Comparison of ENCODE assay signal across 10 mouse cellular contexts in genomic region chr17:70753444-70754032, GRCm38 (mm10).
DNase-seq lines count a peak whose midpoint lies in the region; ATAC-seq and TF ChIP-seq lines count a peak whose summit lies in the region.
"Had no signal": no experiment of that assay in that cellular context is flagged by ENCODE, and none has a peak within 500 bp of the region (broad histone marks: within the 10 kb centered on the region; RNA-seq: fewer than 3 reads in every experiment).

No protein-coding gene starts in this region.

- H3K27me3 ChIP-seq in intestine, embryonic 16.5 days (replicated peaks; ENCODE audit: control insufficient read depth, insufficient read depth, low read length), result no peaks in the 10 kb centered on the region
- H3K27me3 ChIP-seq in intestine, embryonic 15.5 days (replicated peaks), result no peaks in the 10 kb centered on the region
- H3K27me3 ChIP-seq in C2C12 (ENCODE audit: control insufficient read depth, insufficient read depth, insufficient read length), result no peaks in the 10 kb centered on the region

- intact Hi-C loops in gastrocnemius, postnatal 36 days (cut with DNase I), result loop anchor here (2.0 to 5.0 kb wide), 2 partner anchors 94 to 215 kb away; no protein-coding TSS in a partner anchor

- no peak overlapping the region for H3K4me2 ChIP-seq in intestine, embryonic 16.5 days (ENCODE audit: low read depth, low read length)
- no peak overlapping the region for H3K4me2 ChIP-seq in intestine, embryonic 15.5 days (replicated peaks)
- H3K4me2 ChIP-seq: hindbrain, embryonic 15.5 days had no signal

- no peaks in the 10 kb centered on the region for H3K79me3 ChIP-seq in C2C12 (ENCODE audit: low read depth)

- no peak for ATAC-seq in intestine, embryonic 16.5 days
- no peak for ATAC-seq in intestine, embryonic 15.5 days

- H3K4me1 ChIP-seq in intestine, embryonic 16.5 days (ENCODE audit: control insufficient read depth, insufficient read depth, low read length), result peaks cover 29% of the 10 kb centered on the region
- peaks cover 12% of the 10 kb centered on the region for H3K4me1 ChIP-seq in intestine, embryonic 15.5 days (replicated peaks)

- 0 out of 2 replicates have a peak overlapping the region, but pooled peaks have one; percentile 0 for H3K27ac ChIP-seq in intestine, embryonic 16.5 days (ENCODE audit: low read length)
- no peak overlapping the region for H3K27ac ChIP-seq in intestine, embryonic 15.5 days
- H3K27ac ChIP-seq: hindbrain, embryonic 15.5 days had no signal

- WGBS in intestine, embryonic 16.5 days, result 59% methylated on average over 13 of the region's 13 CpGs
- WGBS in intestine, embryonic 15.5 days, result 57% methylated on average over 13 of the region's 13 CpGs

- no peak overlapping the region for H3ac ChIP-seq in C2C12 (ENCODE audit: control insufficient read depth, insufficient read length, low read depth)

- no peak overlapping the region for H3K9ac ChIP-seq in intestine, embryonic 16.5 days (ENCODE audit: low read depth, low read length)
- no peak overlapping the region for H3K9ac ChIP-seq in intestine, embryonic 15.5 days
- H3K9ac ChIP-seq: hindbrain, embryonic 15.5 days had no signal

- no peaks in the 10 kb centered on the region for H3K9me3 ChIP-seq in intestine, embryonic 16.5 days (ENCODE audit: control insufficient read depth, low read length)
- no peaks in the 10 kb centered on the region for H3K9me3 ChIP-seq in intestine, embryonic 15.5 days
- H3K9me3 ChIP-seq: hindbrain, embryonic 15.5 days had no signal

- no peak overlapping the region for H3K4me3 ChIP-seq in intestine, embryonic 16.5 days (ENCODE audit: low read length)
- no peak overlapping the region for H3K4me3 ChIP-seq in intestine, embryonic 15.5 days (replicated peaks)
- no peak overlapping the region for H3K4me3 ChIP-seq in C2C12 (ENCODE audit: insufficient read depth, poor library complexity, severe bottlenecking)
- H3K4me3 ChIP-seq: hindbrain, embryonic 15.5 days had no signal

- H3K79me2 ChIP-seq in C2C12 (ENCODE audit: control insufficient read depth, insufficient read depth), result peaks cover 9% of the 10 kb centered on the region

- TF ChIP-seq CTCF in C2C12 (IDR thresholded peaks at IDR 0.05; ENCODE audit: control insufficient read depth, insufficient read depth, insufficient read length), result no peak

- H3K36me3 ChIP-seq in intestine, embryonic 16.5 days (ENCODE audit: control insufficient read depth, insufficient read depth, low read length), result no peaks in the 10 kb centered on the region
- H3K36me3 ChIP-seq in intestine, embryonic 15.5 days, result no peaks in the 10 kb centered on the region
- H3K36me3 ChIP-seq in C2C12 (ENCODE audit: control insufficient read depth, insufficient read depth), result no peaks in the 10 kb centered on the region
- H3K36me3 ChIP-seq: hindbrain, embryonic 15.5 days had no signal

- peak; percentile 81 for DNase-seq in brain, adult 2 months (ENCODE audit: low read depth, low spot score)
- peak; percentile 56 to 57 for DNase-seq in layer of hippocampus, adult 8-10 months (ENCODE audit: low spot score in 2 of 2)
- DNase-seq in frontal cortex, postnatal 14 days (ENCODE audit: low spot score in 2 of 2), result no peak
- DNase-seq in frontal cortex, postnatal 36 days (ENCODE audit: low spot score in 2 of 2), result no peak
- no peak for DNase-seq in gastrocnemius, postnatal 36 days
- DNase-seq: liver had no signal

TF ChIP-seq in C2C12, 6 proteins besides CTCF, POLR2A, EP300 and RAD21:
- no peak for TF ChIP-seq USF1 (IDR thresholded peaks at IDR 0.05; ENCODE audit: low read depth)
- TF ChIP-seq CEBPB (IDR thresholded peaks at IDR 0.05; ENCODE audit: low read depth), result peak; percentile 77
- peak; percentile 86 for TF ChIP-seq FOSL1 (IDR thresholded peaks at IDR 0.05; ENCODE audit: insufficient read depth, low read length, poor library complexity, severe bottlenecking)
- TF ChIP-seq MYOG (IDR thresholded peaks at IDR 0.05; ENCODE audit: control insufficient read depth, extremely low read depth, insufficient read length), result no peak
- peak; percentile 98 for TF ChIP-seq MYOD1 (IDR thresholded peaks at IDR 0.05; ENCODE audit: control insufficient read depth, insufficient read length, low read depth)
- peak; percentile 46 for TF ChIP-seq MAX (IDR thresholded peaks at IDR 0.05)

Comparison
In these comparisons a context has a peak if more than half of its experiments do, and no peak if none do; other contexts are left out.
1. DNase-seq: peak in brain, adult 2 months (single experiment) and layer of hippocampus, adult 8-10 months (2 of 2); none in frontal cortex, postnatal 14 days (0 of 2), frontal cortex, postnatal 36 days (0 of 2) and gastrocnemius, postnatal 36 days (0 of 2).